Mouse (Mus musculus) lung, embryonic 16.5 days (tissue): ENCODE results near the gene Ssbp3. TPM values are rescaled to one million over a fixed set of nuclear protein-coding genes. Genes with fewer than 3 reads are reported as not detected.

Experiments used
- ATAC-seq: fragments of 200-750 bp; cut with Nextera tagmentation; 2 replicates; pipeline ENCODE4 v1.8.0; 2017; ENCODE audit warnings: low read depth, mild to moderate bottlenecking, moderate library complexity
- H3K27ac ChIP-seq: fragments of 300-500 bp; sonication (generic); 2 replicates; pipeline ENCODE4 v1.5.1; 2014; ENCODE audit warnings: mild to moderate bottlenecking, control low read depth, low read length
- H3K27me3 ChIP-seq: fragments of 300-500 bp; sonication (generic); 2 replicates; pipeline ENCODE4 v1.6.1; 2014; ENCODE audit warnings: low read depth, low read length, mixed read lengths; ENCODE audit not compliant: control insufficient read depth, insufficient read depth
- H3K36me3 ChIP-seq: fragments of 300-500 bp; sonication (generic); 2 replicates; pipeline ENCODE4 v1.6.1; 2014; ENCODE audit warnings: low read length; ENCODE audit not compliant: control insufficient read depth, insufficient read depth
- H3K4me1 ChIP-seq: fragments of 300-500 bp; sonication (generic); replicated peaks from 2 replicates; pipeline ENCODE4 v1.6.1; 2014; ENCODE audit warnings: low read length, mixed read lengths; ENCODE audit not compliant: control insufficient read depth, insufficient read depth
- H3K4me2 ChIP-seq: fragments of 300-500 bp; sonication (generic); 2 replicates; pipeline ENCODE4 v1.6.1; 2014; ENCODE audit warnings: low read depth, low read length, control low read depth
- H3K4me3 ChIP-seq: fragments of 300-500 bp; sonication (generic); 2 replicates; pipeline ENCODE4 v1.5.1; 2014; ENCODE audit warnings: mild to moderate bottlenecking, low read length, control low read depth
- H3K9ac ChIP-seq: fragments of 300-500 bp; sonication (generic); 2 replicates; pipeline ENCODE4 v1.6.1; 2014; ENCODE audit warnings: low read length, control low read depth
- H3K9me3 ChIP-seq: fragments of 300-500 bp; sonication (generic); 2 replicates; pipeline ENCODE4 v1.6.1; 2016; ENCODE audit warnings: low read length; ENCODE audit not compliant: control insufficient read depth
- WGBS: fragments of 180-500 bp; shearing (Covaris S2); extraction: QIAGEN DNeasy Blood & Tissue Kit; methylation state at CpG from one replicate; pipeline ENCODE4 v1.1.7; 2014; 5-methylcytosine and 5-hydroxymethylcytosine counted together
- polyA plus RNA-seq: library from polyadenylated mRNA; unstranded; fragments of >200 nt; fragmentation: Nextera tagmentation; extraction: Ambion mirVana; gene quantifications from 2 replicates; pipeline ENCODE4 v1.2.1, GENCODE M21; 2015

Ssbp3 gene
- polyA plus RNA-seq, 1 experiment from 2014 or later, result 61.7 TPM

- no peak for ATAC-seq
- Histone ChIP-seq H3K4me3 (no peak overlapping the region), H3K36me3 (no peaks in the 10 kb centered on the region), H3K9me3 (no peaks in the 10 kb centered on the region), H3K9ac (no peak overlapping the region), H3K27me3 (no peaks in the 10 kb centered on the region), H3K4me2 (no peak overlapping the region), H3K4me1 (peaks cover 10% of the 10 kb centered on the region), H3K27ac (no peak overlapping the region)
- WGBS, result 66% methylated on average over 3 of the region's 3 CpGs
These were observed 93.8 kb downstream of the Ssbp3 start for GRCm38 (mm10) chr4:107004346-107004745.

- Histone ChIP-seq H3K36me3 (0 out of 2 replicates have a peak, but pooled peaks cover 2% of the 10 kb centered on the region), H3K4me3 (no peak overlapping the region), H3K27me3 (no peaks in the 10 kb centered on the region), H3K27ac (no peak overlapping the region), H3K4me1 (peaks cover 10% of the 10 kb centered on the region), H3K9me3 (no peaks in the 10 kb centered on the region), H3K4me2 (no peak overlapping the region), H3K9ac (no peak overlapping the region)
- ATAC-seq, result no peak
- 82% methylated on average over 5 of the region's 5 CpGs for WGBS
These were observed 94.7 kb downstream of the Ssbp3 start for GRCm38 (mm10) chr4:107005166-107005565.

GRCm38 (mm10) chr4:107006229-107006628 is 95.7 kb downstream of the Ssbp3 start:
- no peaks in the 10 kb centered on the region for H3K27me3 ChIP-seq
- H3K36me3 ChIP-seq, result 0 out of 2 replicates have a peak, but pooled peaks cover 3% of the 10 kb centered on the region
- 55% methylated on average over 4 of the region's 4 CpGs for WGBS
- ATAC-seq, result no peak
- H3K9ac ChIP-seq, result no peak overlapping the region
- H3K27ac ChIP-seq, result no peak overlapping the region
- H3K4me1 ChIP-seq, result peaks cover 10% of the 10 kb centered on the region
- no peak overlapping the region for H3K4me3 ChIP-seq
- no peak overlapping the region for H3K4me2 ChIP-seq
- no peaks in the 10 kb centered on the region for H3K9me3 ChIP-seq

- Histone ChIP-seq H3K4me3 (no peak overlapping the region), H3K9ac (no peak overlapping the region), H3K4me1 (peaks cover 8% of the 10 kb centered on the region), H3K27me3 (no peaks in the 10 kb centered on the region), H3K36me3 (0 out of 2 replicates have a peak, but pooled peaks cover 3% of the 10 kb centered on the region), H3K27ac (no peak overlapping the region), H3K9me3 (no peaks in the 10 kb centered on the region), H3K4me2 (no peak overlapping the region)
- WGBS, result 88% methylated on average over 6 of the region's 6 CpGs
- ATAC-seq, result no peak
These were observed 96.3 kb downstream of the Ssbp3 start for GRCm38 (mm10) chr4:107006807-107007206.

GRCm38 (mm10) chr4:107007359-107007758 is 96.9 kb downstream of the Ssbp3 start:
- Histone ChIP-seq H3K4me1 (peaks cover 2% of the 10 kb centered on the region), H3K4me3 (no peak overlapping the region), H3K4me2 (no peak overlapping the region), H3K27me3 (no peaks in the 10 kb centered on the region), H3K36me3 (0 out of 2 replicates have a peak, but pooled peaks cover 3% of the 10 kb centered on the region), H3K9me3 (no peaks in the 10 kb centered on the region), H3K27ac (no peak overlapping the region), H3K9ac (no peak overlapping the region)
- WGBS, result 95% methylated on average over 7 of the region's 8 CpGs
- no peak for ATAC-seq

- 82% methylated on average over 2 of the region's 2 CpGs for WGBS
- H3K4me2 ChIP-seq, result no peak overlapping the region
These were observed 97.7 kb downstream of the Ssbp3 start for GRCm38 (mm10) chr4:107008161-107008560.

GRCm38 (mm10) chr4:107009548-107009947 is 99.0 kb downstream of the Ssbp3 start:
- Histone ChIP-seq H3K4me1 (no peaks in the 10 kb centered on the region), H3K4me3 (no peak overlapping the region), H3K9ac (no peak overlapping the region), H3K27me3 (no peaks in the 10 kb centered on the region), H3K4me2 (no peak overlapping the region), H3K9me3 (no peaks in the 10 kb centered on the region), H3K27ac (no peak overlapping the region), H3K36me3 (0 out of 2 replicates have a peak, but pooled peaks cover 3% of the 10 kb centered on the region)
- WGBS, result 87% methylated on average over 7 of the region's 7 CpGs
- ATAC-seq, result no peak

More at GRCm38 (mm10) chr4:107008161-107008560, 97.7 kb downstream of the Ssbp3 start:
- no peak for ATAC-seq
- Histone ChIP-seq H3K9me3 (no peaks in the 10 kb centered on the region), H3K27ac (no peak overlapping the region), H3K4me1 (no peaks in the 10 kb centered on the region), H3K36me3 (0 out of 2 replicates have a peak, but pooled peaks cover 3% of the 10 kb centered on the region), H3K4me3 (no peak overlapping the region), H3K9ac (no peak overlapping the region), H3K27me3 (no peaks in the 10 kb centered on the region)

- H3K4me3 ChIP-seq, result no peak overlapping the region
- H3K27me3 ChIP-seq, result no peaks in the 10 kb centered on the region
- H3K36me3 ChIP-seq, result 0 out of 2 replicates have a peak, but pooled peaks cover 3% of the 10 kb centered on the region
- ATAC-seq, result no peak
- no peaks in the 10 kb centered on the region; the same call in 1 of the 2 replicates for H3K4me1 ChIP-seq
- H3K27ac ChIP-seq, result no peak overlapping the region
- no peak overlapping the region for H3K4me2 ChIP-seq
- H3K9ac ChIP-seq, result no peak overlapping the region
- WGBS, result 88% methylated on average over 8 of the region's 8 CpGs
- H3K9me3 ChIP-seq, result no peaks in the 10 kb centered on the region
These were observed 101.0 kb downstream of the Ssbp3 start for GRCm38 (mm10) chr4:107011325-107012004.

GRCm38 (mm10) chr4:107012005-107012478 is 101.5 kb downstream of the Ssbp3 start:
- Histone ChIP-seq H3K27ac (no peak overlapping the region), H3K4me1 (no peaks in the 10 kb centered on the region; the same call in 1 of the 2 replicates), H3K9ac (no peak overlapping the region), H3K4me3 (no peak overlapping the region), H3K27me3 (no peaks in the 10 kb centered on the region), H3K4me2 (no peak overlapping the region), H3K36me3 (0 out of 2 replicates have a peak, but pooled peaks cover 3% of the 10 kb centered on the region), H3K9me3 (no peaks in the 10 kb centered on the region)
- ATAC-seq, result no peak
- 64% methylated on average over 13 of the region's 13 CpGs for WGBS
